Mouse (Mus musculus) liver, embryonic 14.5 days (tissue): Measurements from ENCODE around the gene Eppin. TPM values are rescaled to one million over a fixed set of nuclear protein-coding genes. Genes with fewer than 3 reads are reported as not detected.

ENCODE experiments used
- ATAC-seq: fragments of 200-750 bp; cut with Nextera tagmentation; 2 replicates; pipeline ENCODE4 v1.8.0; 2017; ENCODE audit warnings: moderate number of reproducible peaks, mild to moderate bottlenecking, moderate library complexity; ENCODE audit not compliant: insufficient read depth
- DNase-seq, 3 experiments: peaks; one replicate each; pipeline ENCODE4 v3.0.0-alpha.2; 2012 to 2013; ENCODE audit warnings: low read depth in 3 of 3, low spot score in 3 of 3
- H3K27ac ChIP-seq: fragments of 300-500 bp; sonication (generic); 2 replicates; pipeline ENCODE4 v1.5.1; 2014; ENCODE audit warnings: moderate library complexity, mild to moderate bottlenecking, control low read depth, inconsistent platforms
- H3K27me3 ChIP-seq: fragments of 300-500 bp; sonication (generic); 2 replicates; pipeline ENCODE4 v1.6.1; 2014; ENCODE audit warnings: mild to moderate bottlenecking, low read length, moderate library complexity; ENCODE audit not compliant: control insufficient read depth, insufficient read depth
- H3K36me3 ChIP-seq: fragments of 300-500 bp; sonication (generic); replicated peaks from 2 replicates; pipeline ENCODE4 v1.6.1; 2014; ENCODE audit warnings: low read depth; ENCODE audit not compliant: control insufficient read depth, insufficient read depth
- H3K4me1 ChIP-seq, 2 experiments: fragments of 200-500 bp in 1 of 2; fragments of 300-500 bp in 1 of 2; sonication (generic) in 1 of 2; replicated peaks; 2 replicates each; pipeline ENCODE4 v1.6.1; 2012 to 2014; ENCODE audit warnings: antibody characterized with exemption in 1 of 2, inconsistent platforms in 1 of 2, low read length in 1 of 2; ENCODE audit not compliant: control insufficient read depth in 2 of 2, insufficient read depth in 2 of 2
- H3K4me2 ChIP-seq: fragments of 300-500 bp; sonication (generic); 2 replicates; pipeline ENCODE4 v1.6.1; 2014; ENCODE audit warnings: low read depth, mild to moderate bottlenecking, control low read depth, moderate library complexity
- H3K4me3 ChIP-seq, 2 experiments: fragments of 200-500 bp in 1 of 2; fragments of 300-500 bp in 1 of 2; sonication (generic) in 1 of 2; 2 replicates each; pipeline ENCODE4 v1.5.1; 2012 to 2014; ENCODE audit warnings: low read depth in 2 of 2, low read length in 2 of 2, mild to moderate bottlenecking in 2 of 2, control low read depth in 1 of 2, inconsistent platforms in 1 of 2, moderate library complexity in 1 of 2; ENCODE audit not compliant: insufficient read depth in 1 of 2
- H3K9ac ChIP-seq: fragments of 300-500 bp; sonication (generic); replicated peaks from 2 replicates; pipeline ENCODE4 v1.6.1; 2014; ENCODE audit warnings: mild to moderate bottlenecking, control low read depth, moderate library complexity
- H3K9me3 ChIP-seq: fragments of 300-500 bp; sonication (generic); 2 replicates; pipeline ENCODE4 v1.6.1; 2016; ENCODE audit warnings: low read length, mixed read lengths; ENCODE audit not compliant: control insufficient read depth
- CTCF ChIP-seq: IDR thresholded peaks from 2 replicates; pipeline ENCODE4 v1.5.1; 2016; ENCODE audit warnings: antibody characterized with exemption, low read depth, control low read depth
- EP300 ChIP-seq: IDR thresholded peaks from 2 replicates; pipeline ENCODE4 v1.6.1; 2016; ENCODE audit warnings: antibody characterized with exemption, low read depth
- WGBS: fragments of 180-500 bp; shearing (Covaris S2); extraction: QIAGEN DNeasy Blood & Tissue Kit; methylation state at CpG from one replicate; pipeline ENCODE4 v1.1.7; 2014; ENCODE audit not compliant: insufficient replicate concordance; 5-methylcytosine and 5-hydroxymethylcytosine counted together
- polyA plus RNA-seq, 2 experiments: library from polyadenylated mRNA; depleted of rRNA in 1 of 2; stranded (reverse) in 1 of 2; unstranded in 1 of 2; fragments of >200 nt; fragmentation: Nextera tagmentation in 1 of 2; extraction: Ambion mirVana in 1 of 2; gene quantifications; 2 replicates each; pipeline versions ENCODE4 v1.2.1 to v1.2.3; 2012 to 2014

Gene Eppin
- polyA plus RNA-seq, 2 experiments = not detected

GRCm38 (mm10) chr2:164560106-164560505 lies 33.3 kb downstream of the Eppin start:
- 73% methylated on average over 8 of the region's 8 CpGs for WGBS

GRCm38 (mm10) chr2:164558991-164559645 lies 34.3 kb downstream of the Eppin start:
- WGBS = 17% methylated on average over 16 of the region's 16 CpGs
- no peak overlapping the region for H3K9ac ChIP-seq
- no peak overlapping the region for H3K27ac ChIP-seq
- TF ChIP-seq CTCF (no peak), EP300 (no peak)
- no peak overlapping the region for H3K4me3 ChIP-seq
- DNase-seq (no peak), ATAC-seq (no peak)
- H3K36me3 ChIP-seq = no peaks in the 10 kb centered on the region
- no peak overlapping the region for H3K4me2 ChIP-seq
- H3K27me3 ChIP-seq = peaks cover 14% of the 10 kb centered on the region
- no peaks in the 10 kb centered on the region for H3K9me3 ChIP-seq
- H3K4me1 ChIP-seq = peaks cover 0 to 5% of the 10 kb centered on the region in 2 experiments; a peak in 1 of 4 replicates

More at GRCm38 (mm10) chr2:164560106-164560505, 33.3 kb downstream of the Eppin start:
- no peak overlapping the region for H3K4me2 ChIP-seq
- peaks cover 0 to 5% of the 10 kb centered on the region in 2 experiments; a peak in 1 of 4 replicates for H3K4me1 ChIP-seq
- peaks cover 20% of the 10 kb centered on the region for H3K27me3 ChIP-seq
- no peak overlapping the region for H3K9ac ChIP-seq
- H3K4me3 ChIP-seq = no peak overlapping the region
- no peak for TF ChIP-seq CTCF
- TF ChIP-seq EP300 = no peak
- no peaks in the 10 kb centered on the region for H3K9me3 ChIP-seq
- ATAC-seq = no peak
- no peak for DNase-seq
- no peaks in the 10 kb centered on the region for H3K36me3 ChIP-seq
- no peak overlapping the region for H3K27ac ChIP-seq

GRCm38 (mm10) chr2:164558426-164558825 lies 35.0 kb downstream of the Eppin start:
- Histone ChIP-seq H3K9ac (no peak overlapping the region), H3K4me3 (no peak overlapping the region), H3K27ac (no peak overlapping the region), H3K27me3 (peaks cover 9% of the 10 kb centered on the region), H3K9me3 (no peaks in the 10 kb centered on the region), H3K4me2 (no peak overlapping the region), H3K4me1 (peaks cover 0 to 5% of the 10 kb centered on the region in 2 experiments; a peak in 1 of 4 replicates), H3K36me3 (no peaks in the 10 kb centered on the region)
- DNase-seq (no peak), ATAC-seq (no peak)
- WGBS = 69% methylated on average over 8 of the region's 8 CpGs
- TF ChIP-seq CTCF (no peak), EP300 (no peak)

GRCm38 (mm10) chr2:164551502-164551901 lies 41.9 kb downstream of the Eppin start:
- DNase-seq (no peak), ATAC-seq (no peak)
- Histone ChIP-seq H3K27ac (no peak overlapping the region), H3K36me3 (no peaks in the 10 kb centered on the region), H3K9ac (no peak overlapping the region), H3K27me3 (no peaks in the 10 kb centered on the region), H3K4me1 (no peaks in the 10 kb centered on the region), H3K4me2 (no peak overlapping the region), H3K4me3 (no peak overlapping the region), H3K9me3 (no peaks in the 10 kb centered on the region)
- no peak for TF ChIP-seq EP300
- TF ChIP-seq CTCF = no peak
- 56% methylated on average over 9 of the region's 9 CpGs for WGBS

- Histone ChIP-seq H3K4me3 (no peak overlapping the region), H3K9ac (no peak overlapping the region), H3K27me3 (no peaks in the 10 kb centered on the region), H3K9me3 (no peaks in the 10 kb centered on the region), H3K36me3 (no peaks in the 10 kb centered on the region), H3K4me2 (no peak overlapping the region), H3K27ac (no peak overlapping the region), H3K4me1 (no peaks in the 10 kb centered on the region)
- ATAC-seq = no peak
- TF ChIP-seq CTCF (no peak), EP300 (no peak)
- no peak for DNase-seq
- 8% methylated on average over 2 of the region's 2 CpGs for WGBS
These were observed 42.5 kb downstream of the Eppin start for GRCm38 (mm10) chr2:164550895-164551269.
